Mouse (Mus musculus) cerebellum, adult 2 months (tissue): ENCODE results near the gene Wbp2.

Experiments used
- CTCF ChIP-seq: fragments of 200-500 bp; IDR thresholded peaks from 2 replicates; pipeline ENCODE4 v1.5.1; 2011; ENCODE audit warnings: low read depth, mild to moderate bottlenecking, control low read depth, low read length, moderate library complexity, borderline replicate concordance; ENCODE audit not compliant: insufficient read depth
- POLR2A ChIP-seq: fragments of 200-500 bp; IDR thresholded peaks from 2 replicates; pipeline ENCODE4 v1.6.1; 2011; ENCODE audit warnings: low read length, control low read depth, borderline replicate concordance; ENCODE audit not compliant: insufficient read depth

- TF ChIP-seq CTCF (no peak), POLR2A (no peak)
Observed at GRCm38 (mm10) chr11:116034584-116034983, 52.2 kb downstream of the Wbp2 start.
